In genomic region chr7:68824399-68824798, GRCm38 (mm10) we compare ENCODE assay signal across 21 mouse cellular contexts.
DNase-seq lines count a peak whose midpoint lies in the region; ATAC-seq and TF ChIP-seq lines count a peak whose summit lies in the region.
"Had no signal": no experiment of that assay in that cellular context is flagged by ENCODE, and none has a peak within 500 bp of the region (broad histone marks: within the 10 kb centered on the region; RNA-seq: fewer than 3 reads in every experiment).

No protein-coding gene starts in this region.

- DNase-seq in ES-CJ7 (ENCODE audit: low read depth, low spot score): peak; percentile 39
- peak; percentile 39 for DNase-seq in R1 (ENCODE audit: low read depth, low spot score)
- no peak for DNase-seq in lung, postnatal 25 days (ENCODE audit: low spot score)
- DNase-seq in left cerebral cortex, adult 2 months (ENCODE audit: extremely low spot score in 1 of 2, low spot score in 2 of 2): no peak
- DNase-seq: adrenal gland, adult 8-10 months; adrenal gland, postnatal 14 days; adrenal gland, postnatal 36 days; cerebellum, adult 11-12 months; cerebellum, adult 2 months; cerebellum, adult 9-10 months; cerebellum, postnatal 10 days; cerebellum, postnatal 36 days; forebrain, postnatal 0 days had no signal

- intact Hi-C loops in left cerebral cortex, adult 2 months (cut with DNase I): loop anchor here (5.0 kb wide), 1 partner anchor 157 kb away; no protein-coding TSS in a partner anchor

- no peak overlapping the region for H3K4me3 ChIP-seq in left cerebral cortex, adult 2 months
- H3K4me3 ChIP-seq: embryonic facial prominence, embryonic 10.5 days; embryonic facial prominence, embryonic 12.5 days; forebrain, embryonic 13.5 days; forebrain, embryonic 15.5 days had no signal

- ATAC-seq in granulocyte monocyte progenitor cell, adult 5-6 weeks (replicated peaks; ENCODE audit: poor library complexity, severe bottlenecking): peak; percentile 73
- peak; percentile 63 for ATAC-seq in megakaryocyte progenitor cell, adult 5-6 weeks (replicated peaks; ENCODE audit: poor library complexity)
- ATAC-seq in CD4-positive, CD25-positive, alpha-beta regulatory T cell, adult 4 months: no peak
- ATAC-seq: activated CD4-positive, CD25-positive, alpha-beta regulatory T cell, adult 4 months had no signal

- no peak for TF ChIP-seq CTCF in left cerebral cortex, adult 2 months (IDR thresholded peaks at IDR 0.05)

- H3K27ac ChIP-seq in left cerebral cortex, adult 2 months: no peak overlapping the region
- H3K27ac ChIP-seq: embryonic facial prominence, embryonic 10.5 days; embryonic facial prominence, embryonic 12.5 days; forebrain, embryonic 13.5 days; forebrain, embryonic 15.5 days had no signal

Comparison
In these comparisons a context has a peak if more than half of its experiments do, and no peak if none do; other contexts are left out.
1. DNase-seq: peak in ES-CJ7 (single experiment) and R1 (single experiment); none in lung, postnatal 25 days (single experiment) and left cerebral cortex, adult 2 months (0 of 2).